Mouse (Mus musculus) liver, embryonic 14.5 days (tissue): ENCODE measurements around the gene Tspear. TPM values are rescaled to one million over a fixed set of nuclear protein-coding genes. Genes with fewer than 3 reads are reported as not detected.

ENCODE experiments used
- ATAC-seq: fragments of 200-750 bp; cut with Nextera tagmentation; 2 replicates; pipeline ENCODE4 v1.8.0; 2017; ENCODE audit warnings: moderate number of reproducible peaks, mild to moderate bottlenecking, moderate library complexity; ENCODE audit not compliant: insufficient read depth
- DNase-seq, 3 experiments: peaks; one replicate each; pipeline ENCODE4 v3.0.0-alpha.2; 2012 to 2013; ENCODE audit warnings: low read depth in 3 of 3, low spot score in 3 of 3
- H3K27ac ChIP-seq: fragments of 300-500 bp; sonication (generic); 2 replicates; pipeline ENCODE4 v1.5.1; 2014; ENCODE audit warnings: moderate library complexity, mild to moderate bottlenecking, control low read depth, inconsistent platforms
- H3K27me3 ChIP-seq: fragments of 300-500 bp; sonication (generic); 2 replicates; pipeline ENCODE4 v1.6.1; 2014; ENCODE audit warnings: mild to moderate bottlenecking, low read length, moderate library complexity; ENCODE audit not compliant: control insufficient read depth, insufficient read depth
- H3K36me3 ChIP-seq: fragments of 300-500 bp; sonication (generic); replicated peaks from 2 replicates; pipeline ENCODE4 v1.6.1; 2014; ENCODE audit warnings: low read depth; ENCODE audit not compliant: control insufficient read depth, insufficient read depth
- H3K4me1 ChIP-seq, 2 experiments: fragments of 200-500 bp in 1 of 2; fragments of 300-500 bp in 1 of 2; sonication (generic) in 1 of 2; replicated peaks; 2 replicates each; pipeline ENCODE4 v1.6.1; 2012 to 2014; ENCODE audit warnings: antibody characterized with exemption in 1 of 2, inconsistent platforms in 1 of 2, low read length in 1 of 2; ENCODE audit not compliant: control insufficient read depth in 2 of 2, insufficient read depth in 2 of 2
- H3K4me2 ChIP-seq: fragments of 300-500 bp; sonication (generic); 2 replicates; pipeline ENCODE4 v1.6.1; 2014; ENCODE audit warnings: low read depth, mild to moderate bottlenecking, control low read depth, moderate library complexity
- H3K4me3 ChIP-seq, 2 experiments: fragments of 200-500 bp in 1 of 2; fragments of 300-500 bp in 1 of 2; sonication (generic) in 1 of 2; 2 replicates each; pipeline ENCODE4 v1.5.1; 2012 to 2014; ENCODE audit warnings: low read depth in 2 of 2, low read length in 2 of 2, mild to moderate bottlenecking in 2 of 2, control low read depth in 1 of 2, inconsistent platforms in 1 of 2, moderate library complexity in 1 of 2; ENCODE audit not compliant: insufficient read depth in 1 of 2
- H3K9ac ChIP-seq: fragments of 300-500 bp; sonication (generic); replicated peaks from 2 replicates; pipeline ENCODE4 v1.6.1; 2014; ENCODE audit warnings: mild to moderate bottlenecking, control low read depth, moderate library complexity
- H3K9me3 ChIP-seq: fragments of 300-500 bp; sonication (generic); 2 replicates; pipeline ENCODE4 v1.6.1; 2016; ENCODE audit warnings: low read length, mixed read lengths; ENCODE audit not compliant: control insufficient read depth
- CTCF ChIP-seq: IDR thresholded peaks from 2 replicates; pipeline ENCODE4 v1.5.1; 2016; ENCODE audit warnings: antibody characterized with exemption, low read depth, control low read depth
- EP300 ChIP-seq: IDR thresholded peaks from 2 replicates; pipeline ENCODE4 v1.6.1; 2016; ENCODE audit warnings: antibody characterized with exemption, low read depth
- WGBS: fragments of 180-500 bp; shearing (Covaris S2); extraction: QIAGEN DNeasy Blood & Tissue Kit; methylation state at CpG from one replicate; pipeline ENCODE4 v1.1.7; 2014; ENCODE audit not compliant: insufficient replicate concordance; 5-methylcytosine and 5-hydroxymethylcytosine counted together
- polyA plus RNA-seq, 2 experiments: library from polyadenylated mRNA; depleted of rRNA in 1 of 2; stranded (reverse) in 1 of 2; unstranded in 1 of 2; fragments of >200 nt; fragmentation: Nextera tagmentation in 1 of 2; extraction: Ambion mirVana in 1 of 2; gene quantifications; 2 replicates each; pipeline versions ENCODE4 v1.2.1 to v1.2.3; 2012 to 2014

Gene Tspear
- polyA plus RNA-seq, 2 experiments = 0.03 TPM; not detected in 1

GRCm38 (mm10) chr10:77902211-77902893, 216.0 kb downstream of the Tspear start, which contains the start of gene Lrrc3:
Gene Lrrc3 (minus strand): TSS chr10:77902536.
- Histone ChIP-seq H3K36me3 (no peaks in the 10 kb centered on the region), H3K4me1 (no peaks in the 10 kb centered on the region; a peak in 1 of 4 replicates), H3K27me3 (peaks cover 6% of the 10 kb centered on the region), H3K9ac (no peak within 1 kb of the TSS), H3K4me2 (peak within 1 kb of the TSS; percentile 62), H3K27ac (no peak within 1 kb of the TSS), H3K4me3 (peak within 1 kb of the TSS; percentile 49 to 56), H3K9me3 (no peaks in the 10 kb centered on the region)
- peak; percentile 73 for ATAC-seq
- WGBS = under 1% methylated on average over 46 of the region's 46 CpGs
- peak; percentile 14 to 19 (median 18) for DNase-seq
- peak; percentile 37; the same call in 1 of the 2 replicates for TF ChIP-seq CTCF
- TF ChIP-seq EP300 = no peak

DNA sequence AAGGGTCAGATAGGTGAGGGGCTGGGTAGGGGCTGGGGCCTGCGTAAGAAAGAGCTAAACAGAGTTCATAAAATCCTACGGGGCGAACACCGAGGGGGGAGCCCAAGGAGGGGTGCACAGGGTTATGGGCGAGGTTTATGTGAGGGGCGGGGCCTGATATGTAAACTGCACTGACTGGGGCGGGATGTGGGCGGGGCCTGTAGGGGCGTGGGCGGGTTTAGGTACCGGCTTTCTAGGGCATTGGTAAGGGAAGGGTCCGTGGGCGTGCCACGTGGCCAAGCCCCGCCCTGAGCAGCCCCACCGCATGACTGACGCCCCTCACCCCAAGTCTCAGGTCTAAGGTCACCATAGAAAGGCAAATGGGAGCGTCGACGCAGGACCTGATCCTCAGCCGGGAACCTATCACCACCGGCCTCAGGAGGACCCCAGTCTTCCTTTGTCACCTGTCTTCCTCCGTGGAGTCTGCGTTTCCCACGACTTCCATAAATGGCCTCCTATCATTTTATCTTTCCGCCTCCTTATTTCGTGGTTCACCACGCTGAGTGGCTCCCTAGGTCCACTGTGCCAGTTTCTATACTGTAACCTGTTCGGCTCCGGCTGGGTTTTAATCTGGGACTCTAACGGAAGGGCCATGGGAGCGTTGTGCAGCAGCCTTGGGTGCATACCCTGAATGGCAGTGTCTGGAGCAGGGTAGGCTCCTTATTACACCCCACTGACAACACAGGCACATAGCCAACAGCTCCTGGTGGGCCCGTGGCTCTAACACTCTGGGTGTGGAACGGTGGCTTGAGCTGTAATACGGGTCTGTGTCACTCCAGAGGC, 216.7 kb downstream of the Tspear start:
- Histone ChIP-seq H3K9ac (no peak overlapping the region), H3K27ac (no peak overlapping the region), H3K4me1 (no peaks in the 10 kb centered on the region; a peak in 1 of 4 replicates), H3K9me3 (no peaks in the 10 kb centered on the region), H3K4me2 (peak overlapping the region; percentile 62), H3K36me3 (no peaks in the 10 kb centered on the region), H3K27me3 (peaks cover 6% of the 10 kb centered on the region), H3K4me3 (peak overlapping the region; percentile 44 to 56)
- 7% methylated on average over 35 of the region's 35 CpGs for WGBS
- TF ChIP-seq EP300 = no peak
- no peak for TF ChIP-seq CTCF
- DNase-seq = peak; percentile 26 to 41 (median 34)
- peak; percentile 68 for ATAC-seq

DNA sequence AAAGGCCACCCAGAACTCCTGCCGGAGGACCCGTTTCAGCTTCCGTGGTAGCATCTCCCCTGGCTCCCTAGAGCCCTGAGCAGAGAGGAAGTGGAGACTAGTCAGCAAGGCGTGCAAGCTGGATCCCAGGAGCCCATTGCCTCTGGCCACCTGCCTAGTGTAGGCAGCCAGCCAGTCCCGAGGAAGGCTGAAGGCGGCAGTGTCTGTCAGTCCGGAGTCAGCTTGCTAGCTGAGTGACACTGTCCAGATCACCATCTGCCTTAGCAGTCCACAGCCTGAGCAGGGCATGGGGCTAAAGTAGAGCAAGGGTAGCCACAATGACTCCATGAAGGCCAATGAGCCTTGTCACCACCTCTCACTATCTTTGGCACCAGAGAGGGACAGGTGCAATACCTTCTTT, 226.2 kb downstream of the Tspear start:
- TF ChIP-seq EP300 (no peak), CTCF (no peak)
- ATAC-seq = no peak
- no peak overlapping the region for H3K27ac ChIP-seq
- H3K4me1 ChIP-seq = no peaks in the 10 kb centered on the region
- H3K9ac ChIP-seq = no peak overlapping the region
- H3K36me3 ChIP-seq = no peaks in the 10 kb centered on the region
- H3K4me3 ChIP-seq = no peak overlapping the region
- H3K27me3 ChIP-seq = no peaks in the 10 kb centered on the region
- H3K4me2 ChIP-seq = no peak overlapping the region
- DNase-seq = no peak
- H3K9me3 ChIP-seq = no peaks in the 10 kb centered on the region
- WGBS = 59% methylated on average over 7 of the region's 7 CpGs

- Histone ChIP-seq H3K9ac (no peak overlapping the region), H3K27me3 (no peaks in the 10 kb centered on the region), H3K4me3 (no peak overlapping the region), H3K4me1 (no peaks in the 10 kb centered on the region), H3K36me3 (no peaks in the 10 kb centered on the region), H3K9me3 (no peaks in the 10 kb centered on the region), H3K4me2 (no peak overlapping the region), H3K27ac (no peak overlapping the region)
- no peak for DNase-seq
- no peak for TF ChIP-seq EP300
- no peak for TF ChIP-seq CTCF
- WGBS = 56% methylated on average over 4 of the region's 4 CpGs
- ATAC-seq = no peak
Observed at GRCm38 (mm10) chr10:77913292-77913691, 226.9 kb downstream of the Tspear start.
